Mouse (Mus musculus) liver, embryonic 14.5 days (tissue): ENCODE results near the gene Cct7. TPM values are rescaled to one million over a fixed set of nuclear protein-coding genes. Genes with fewer than 3 reads are reported as not detected.
"Not testable (repeated sequence)": the region's sequence is repeated elsewhere in the genome, so short reads cannot be mapped to it uniquely, and the experiment has no call there.

Source experiments
- ATAC-seq: fragments of 200-750 bp; cut with Nextera tagmentation; 2 replicates; pipeline ENCODE4 v1.8.0; 2017; ENCODE audit warnings: moderate number of reproducible peaks, mild to moderate bottlenecking, moderate library complexity; ENCODE audit not compliant: insufficient read depth
- DNase-seq, 3 experiments: peaks; one replicate each; pipeline ENCODE4 v3.0.0-alpha.2; 2012 to 2013; ENCODE audit warnings: low read depth in 3 of 3, low spot score in 3 of 3
- H3K27ac ChIP-seq: fragments of 300-500 bp; sonication (generic); 2 replicates; pipeline ENCODE4 v1.5.1; 2014; ENCODE audit warnings: moderate library complexity, mild to moderate bottlenecking, control low read depth, inconsistent platforms
- H3K27me3 ChIP-seq: fragments of 300-500 bp; sonication (generic); 2 replicates; pipeline ENCODE4 v1.6.1; 2014; ENCODE audit warnings: mild to moderate bottlenecking, low read length, moderate library complexity; ENCODE audit not compliant: control insufficient read depth, insufficient read depth
- H3K36me3 ChIP-seq: fragments of 300-500 bp; sonication (generic); replicated peaks from 2 replicates; pipeline ENCODE4 v1.6.1; 2014; ENCODE audit warnings: low read depth; ENCODE audit not compliant: control insufficient read depth, insufficient read depth
- H3K4me1 ChIP-seq, 2 experiments: fragments of 200-500 bp in 1 of 2; fragments of 300-500 bp in 1 of 2; sonication (generic) in 1 of 2; replicated peaks; 2 replicates each; pipeline ENCODE4 v1.6.1; 2012 to 2014; ENCODE audit warnings: antibody characterized with exemption in 1 of 2, inconsistent platforms in 1 of 2, low read length in 1 of 2; ENCODE audit not compliant: control insufficient read depth in 2 of 2, insufficient read depth in 2 of 2
- H3K4me2 ChIP-seq: fragments of 300-500 bp; sonication (generic); 2 replicates; pipeline ENCODE4 v1.6.1; 2014; ENCODE audit warnings: low read depth, mild to moderate bottlenecking, control low read depth, moderate library complexity
- H3K4me3 ChIP-seq, 2 experiments: fragments of 200-500 bp in 1 of 2; fragments of 300-500 bp in 1 of 2; sonication (generic) in 1 of 2; 2 replicates each; pipeline ENCODE4 v1.5.1; 2012 to 2014; ENCODE audit warnings: low read depth in 2 of 2, low read length in 2 of 2, mild to moderate bottlenecking in 2 of 2, control low read depth in 1 of 2, inconsistent platforms in 1 of 2, moderate library complexity in 1 of 2; ENCODE audit not compliant: insufficient read depth in 1 of 2
- H3K9ac ChIP-seq: fragments of 300-500 bp; sonication (generic); replicated peaks from 2 replicates; pipeline ENCODE4 v1.6.1; 2014; ENCODE audit warnings: mild to moderate bottlenecking, control low read depth, moderate library complexity
- H3K9me3 ChIP-seq: fragments of 300-500 bp; sonication (generic); 2 replicates; pipeline ENCODE4 v1.6.1; 2016; ENCODE audit warnings: low read length, mixed read lengths; ENCODE audit not compliant: control insufficient read depth
- CTCF ChIP-seq: IDR thresholded peaks from 2 replicates; pipeline ENCODE4 v1.5.1; 2016; ENCODE audit warnings: antibody characterized with exemption, low read depth, control low read depth
- EP300 ChIP-seq: IDR thresholded peaks from 2 replicates; pipeline ENCODE4 v1.6.1; 2016; ENCODE audit warnings: antibody characterized with exemption, low read depth
- WGBS: fragments of 180-500 bp; shearing (Covaris S2); extraction: QIAGEN DNeasy Blood & Tissue Kit; methylation state at CpG from one replicate; pipeline ENCODE4 v1.1.7; 2014; ENCODE audit not compliant: insufficient replicate concordance; 5-methylcytosine and 5-hydroxymethylcytosine counted together
- polyA plus RNA-seq, 2 experiments: library from polyadenylated mRNA; depleted of rRNA in 1 of 2; stranded (reverse) in 1 of 2; unstranded in 1 of 2; fragments of >200 nt; fragmentation: Nextera tagmentation in 1 of 2; extraction: Ambion mirVana in 1 of 2; gene quantifications; 2 replicates each; pipeline versions ENCODE4 v1.2.1 to v1.2.3; 2012 to 2014

Cct7 gene
- polyA plus RNA-seq, 2 experiments: 162 to 285 TPM

GRCm38 (mm10) chr6:85444266-85444965 is 6.9 kb upstream of the Cct7 start:
- H3K27ac ChIP-seq: no peak overlapping the region
- H3K9me3 ChIP-seq: no peaks in the 10 kb centered on the region
- ATAC-seq (no peak), DNase-seq (no peak)
- peaks cover 15% of the 10 kb centered on the region for H3K36me3 ChIP-seq
- no peak overlapping the region for H3K4me3 ChIP-seq
- H3K4me1 ChIP-seq: no peaks in the 10 kb centered on the region
- no peaks in the 10 kb centered on the region for H3K27me3 ChIP-seq
- H3K9ac ChIP-seq: no peak overlapping the region
- WGBS: 79% methylated on average over 8 of the region's 8 CpGs
- H3K4me2 ChIP-seq: no peak overlapping the region
- TF ChIP-seq CTCF (no peak), EP300 (no peak)

GRCm38 (mm10) chr6:85445286-85445685 is 6.0 kb upstream of the Cct7 start:
- ATAC-seq (no peak), DNase-seq (no peak)
- no peaks in the 10 kb centered on the region for H3K27me3 ChIP-seq
- H3K4me3 ChIP-seq: no peak overlapping the region
- peaks cover 0 to 2% of the 10 kb centered on the region in 2 experiments; a peak in 2 of 4 replicates for H3K4me1 ChIP-seq
- peaks cover 12% of the 10 kb centered on the region for H3K36me3 ChIP-seq
- TF ChIP-seq EP300 (no peak), CTCF (no peak)
- no peak overlapping the region for H3K9ac ChIP-seq
- no peak overlapping the region for H3K4me2 ChIP-seq
- WGBS: 71% methylated on average over 5 of the region's 5 CpGs
- H3K9me3 ChIP-seq: no peaks in the 10 kb centered on the region
- no peak overlapping the region for H3K27ac ChIP-seq

- no peak for TF ChIP-seq CTCF
- no peak for TF ChIP-seq EP300
- WGBS: 75% methylated on average over 6 of the region's 6 CpGs
Observed at GRCm38 (mm10) chr6:85447351-85447750, 4.0 kb upstream of the Cct7 start.

DNA sequence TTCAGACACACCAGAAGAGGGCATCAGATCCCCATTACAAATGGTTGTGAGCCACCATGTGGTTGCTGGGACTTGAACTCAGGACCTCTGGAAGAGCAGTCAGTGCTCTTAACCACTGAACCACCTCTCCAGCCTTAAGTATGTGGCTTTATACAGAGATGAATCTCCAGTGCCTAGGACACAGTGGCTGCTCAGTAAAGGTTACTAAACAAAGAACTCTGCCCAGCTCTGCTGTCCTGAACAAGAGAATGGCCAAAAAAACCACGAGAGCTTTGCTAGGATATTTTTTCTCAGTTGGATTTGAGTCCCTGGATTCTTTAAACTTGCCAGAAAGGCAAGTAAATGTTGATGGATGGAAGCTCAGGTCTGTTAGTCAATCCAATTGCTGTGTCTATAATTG is 1.2 kb upstream of the Cct7 start:
- Histone ChIP-seq H3K4me1 (peaks cover 12 to 21% of the 10 kb centered on the region in 2 experiments), H3K9ac (peak overlapping the region; percentile 78), H3K4me3 (peak overlapping the region; percentile 69 to 91), H3K4me2 (peak overlapping the region; percentile 90)
- not testable (repeated sequence) for H3K9me3 ChIP-seq, H3K36me3 ChIP-seq, H3K27me3 ChIP-seq, DNase-seq, H3K27ac ChIP-seq, ATAC-seq
- TF ChIP-seq CTCF: 0 out of 2 replicates have a peak, but pooled peaks have one; percentile 15
- WGBS: 25% methylated on average over 1 of the region's 1 CpGs

More at GRCm38 (mm10) chr6:85447351-85447750, 4.0 kb upstream of the Cct7 start:
- Histone ChIP-seq H3K27me3 (no peaks in the 10 kb centered on the region), H3K4me2 (no peak overlapping the region), H3K36me3 (peaks cover 10% of the 10 kb centered on the region), H3K4me3 (no peak overlapping the region), H3K9me3 (no peaks in the 10 kb centered on the region), H3K9ac (no peak overlapping the region), H3K27ac (no peak overlapping the region), H3K4me1 (peaks cover 0 to 3% of the 10 kb centered on the region in 2 experiments; a peak in 2 of 4 replicates)
- ATAC-seq (no peak), DNase-seq (no peak)

GRCm38 (mm10) chr6:85451664-85452410 is 523 bp downstream of the Cct7 start, which contains the start of gene Pradc1:
Pradc1 (minus strand) TSS chr6:85451970.
- H3K9ac ChIP-seq: peak within 1 kb of the TSS; percentile 94
- peak; percentile 82 for ATAC-seq
- peak within 1 kb of the TSS; percentile 90 for H3K4me2 ChIP-seq
- no peaks in the 10 kb centered on the region; the same call in 1 of the 2 replicates for H3K36me3 ChIP-seq
- peak within 1 kb of the TSS; percentile 91 for H3K4me3 ChIP-seq
- peak; percentile 93 to 96 (median 95) for DNase-seq
- under 1% methylated on average over 54 of the region's 54 CpGs for WGBS
- TF ChIP-seq CTCF (no peak), EP300 (peak; percentile 30; the same call in 1 of the 2 replicates)
- peaks cover 23 to 32% of the 10 kb centered on the region in 2 experiments for H3K4me1 ChIP-seq
- peak within 1 kb of the TSS; percentile 59 for H3K27ac ChIP-seq
- H3K27me3 ChIP-seq: no peaks in the 10 kb centered on the region
- H3K9me3 ChIP-seq: no peaks in the 10 kb centered on the region
